Mouse (Mus musculus): ENCODE data around the gene H2al1a. TPM values are rescaled to one million over a fixed set of nuclear protein-coding genes. Genes with fewer than 3 reads are reported as not detected.

H2al1a gene
- total and polyA plus RNA-seq, 3 experiments: not detected

DNA sequence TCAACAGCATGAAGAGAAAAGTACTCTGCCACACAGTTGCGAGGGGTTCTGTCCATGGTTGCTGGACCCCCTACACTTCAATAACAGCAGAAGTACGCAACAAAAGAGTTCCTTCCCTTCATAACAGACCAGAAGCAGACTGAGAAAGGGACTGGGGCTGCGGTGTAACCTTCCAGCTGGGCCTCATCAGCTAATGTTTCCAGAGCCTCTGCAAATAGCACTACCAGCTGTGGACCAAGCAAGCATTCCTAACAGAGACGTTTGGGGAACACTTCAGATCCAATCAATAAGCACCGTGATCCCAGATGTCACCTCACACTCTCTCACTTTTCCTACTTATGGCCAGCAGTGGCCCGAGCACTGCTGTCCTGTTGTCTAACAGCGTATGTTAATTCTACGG is 34.1 kb upstream of the H2al1a start:
- TF ChIP-seq MEF2A (IDR thresholded peaks at IDR 0.05; ENCODE audit: borderline replicate concordance, low read depth, low read length): no peak
- no peak for TF ChIP-seq MAX (IDR thresholded peaks at IDR 0.05; ENCODE audit: low read length)
- TF ChIP-seq MYC (IDR thresholded peaks at IDR 0.05; ENCODE audit: low read depth, low read length): no peak
- TF ChIP-seq E2F4 (IDR thresholded peaks at IDR 0.05; ENCODE audit: insufficient replicate concordance, low read depth, low read length): no peak
- TF ChIP-seq NELFE (IDR thresholded peaks at IDR 0.05; ENCODE audit: low read depth, low read length): no peak
- TF ChIP-seq HCFC1 (IDR thresholded peaks at IDR 0.05; ENCODE audit: low read depth, low read length): no peak
- no peak for TF ChIP-seq NRF1 (IDR thresholded peaks at IDR 0.05; ENCODE audit: low read depth, low read length)
- no peak for TF ChIP-seq ZNF384 (IDR thresholded peaks at IDR 0.05; ENCODE audit: low read depth, low read length)
- TF ChIP-seq CHD2 (IDR thresholded peaks at IDR 0.05; ENCODE audit: low read length): no peak
- no peak for TF ChIP-seq UBTF (IDR thresholded peaks at IDR 0.05; ENCODE audit: low read depth, low read length)
- no peak for TF ChIP-seq ZKSCAN1 (IDR thresholded peaks at IDR 0.05; ENCODE audit: borderline replicate concordance, low read depth, low read length)
- no peak for TF ChIP-seq TCF12 (IDR thresholded peaks at IDR 0.05; ENCODE audit: low read depth, low read length)
- TF ChIP-seq JUN (IDR thresholded peaks at IDR 0.05; ENCODE audit: insufficient read depth, low read depth, low read length): no peak
- TF ChIP-seq CTCF (conservative IDR thresholded peaks at IDR 0.05 in 1 of 2, IDR thresholded peaks at IDR 0.05 in 1 of 2; ENCODE audit: low read depth in 2 of 2, low read length in 2 of 2): no peak
- Histone ChIP-seq H3K4me2 (ENCODE audit: insufficient read depth, low read depth, poor library complexity, severe bottlenecking) (no peak overlapping the region), H3K36me3 (replicated peaks in 1 of 2; ENCODE audit: control insufficient read depth in 1 of 2, insufficient read depth in 1 of 2, low read length in 1 of 2) (no peaks in the 10 kb centered on the region), H3K4me3 (replicated peaks in 1 of 3; ENCODE audit: low read depth in 2 of 3, low read length in 2 of 3, poor library complexity in 1 of 3) (no peak overlapping the region), H3K79me2 (replicated peaks; ENCODE audit: control insufficient read depth, extremely low read depth, insufficient read depth, poor library complexity, severe bottlenecking) (no peaks in the 10 kb centered on the region), H3K27me3 (replicated peaks) (no peaks in the 10 kb centered on the region), H3K9ac (ENCODE audit: insufficient read depth, low read depth) (no peak overlapping the region), H3K4me1 (ENCODE audit: control insufficient read depth in 1 of 2, insufficient read depth in 2 of 2) (peaks cover 0 to 16% of the 10 kb centered on the region in 2 experiments; a peak in 2 of 4 replicates), H3K27ac (ENCODE audit: insufficient read depth, low read depth) (no peak overlapping the region), H3K9me3 (replicated peaks; ENCODE audit: low read length) (no peaks in the 10 kb centered on the region)
- dilution Hi-C loops (cut with MboI; ENCODE audit: extremely low pct_ligation_motif_present, extremely low pct_unique_long_range_greater_than_20kb, low sequenced_read_pairs): no loop called here
- in situ Hi-C loops (cut with MboI; ENCODE audit: low pct_ligation_motif_present, low pct_unique_long_range_greater_than_20kb, low sequenced_read_pairs): no loop called here
- DNase-seq (ENCODE audit: extremely low read depth): no peak

DNA sequence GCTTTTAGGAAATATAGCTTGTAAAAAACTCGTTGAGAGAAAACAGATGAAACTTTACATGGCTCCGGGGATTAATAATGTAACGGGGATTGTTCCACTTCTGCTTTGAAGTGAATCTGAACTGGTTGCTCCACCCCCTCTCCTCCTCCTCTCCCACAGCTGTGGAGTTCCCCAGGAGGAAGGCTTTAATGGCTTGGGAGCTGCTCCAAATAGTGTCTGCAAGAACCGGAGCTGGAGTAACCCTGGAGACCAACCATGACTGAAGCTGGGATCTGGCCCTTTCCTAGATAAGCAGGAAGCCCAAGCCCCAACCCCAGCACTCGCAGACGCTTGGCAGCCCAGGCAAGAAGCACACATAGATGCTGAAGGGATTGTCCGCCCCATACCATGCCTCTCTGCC is 31.3 kb upstream of the H2al1a start:
- H3K9ac ChIP-seq (ENCODE audit: insufficient read depth, low read depth): no peak overlapping the region
- no peak overlapping the region for H3K4me3 ChIP-seq (replicated peaks in 1 of 3; ENCODE audit: low read depth in 2 of 3, low read length in 2 of 3, poor library complexity in 1 of 3)
- DNase-seq (ENCODE audit: extremely low read depth): no peak
- H3K36me3 ChIP-seq (replicated peaks in 1 of 2; ENCODE audit: control insufficient read depth in 1 of 2, insufficient read depth in 1 of 2, low read length in 1 of 2): no peaks in the 10 kb centered on the region
- no peak overlapping the region for H3K27ac ChIP-seq (ENCODE audit: insufficient read depth, low read depth)
- no peaks in the 10 kb centered on the region for H3K27me3 ChIP-seq (replicated peaks)
- H3K4me2 ChIP-seq (ENCODE audit: insufficient read depth, low read depth, poor library complexity, severe bottlenecking): no peak overlapping the region
- TF ChIP-seq USF1 (IDR thresholded peaks at IDR 0.05; ENCODE audit: low read depth, low read length) (no peak), KAT2A (IDR thresholded peaks at IDR 0.05; ENCODE audit: insufficient replicate concordance, low read length) (no peak), MAZ (IDR thresholded peaks at IDR 0.05; ENCODE audit: low read depth, low read length) (no peak), POLR2A (IDR thresholded peaks at IDR 0.05; ENCODE audit: low read depth, low read length) (no peak), CHD1 (IDR thresholded peaks at IDR 0.05; ENCODE audit: low read depth, low read length) (no peak), EP300 (IDR thresholded peaks at IDR 0.05; ENCODE audit: low read length) (no peak), NELFE (IDR thresholded peaks at IDR 0.05; ENCODE audit: low read depth, low read length) (no peak), NRF1 (IDR thresholded peaks at IDR 0.05; ENCODE audit: low read depth, low read length) (no peak), USF2 (conservative IDR thresholded peaks at IDR 0.05; ENCODE audit: low read depth, low read length) (no peak), ZMIZ1 (IDR thresholded peaks at IDR 0.05; ENCODE audit: low read depth, low read length) (no peak), RAD21 (IDR thresholded peaks at IDR 0.05; ENCODE audit: low read depth, low read length) (no peak), BHLHE40 (IDR thresholded peaks at IDR 0.05; ENCODE audit: low read depth, low read length) (no peak), JUN (IDR thresholded peaks at IDR 0.05; ENCODE audit: insufficient read depth, low read depth, low read length) (no peak), UBTF (IDR thresholded peaks at IDR 0.05; ENCODE audit: low read depth, low read length) (no peak), TBP (conservative IDR thresholded peaks at IDR 0.05; ENCODE audit: low read depth, low read length) (no peak), HCFC1 (IDR thresholded peaks at IDR 0.05; ENCODE audit: low read depth, low read length) (no peak), JUND (conservative IDR thresholded peaks at IDR 0.05; ENCODE audit: low read depth, low read length) (no peak)
- H3K4me1 ChIP-seq (ENCODE audit: control insufficient read depth in 1 of 2, insufficient read depth in 2 of 2): peaks cover 0 to 16% of the 10 kb centered on the region in 2 experiments; a peak in 2 of 4 replicates
- in situ Hi-C loops (cut with MboI; ENCODE audit: low pct_ligation_motif_present, low pct_unique_long_range_greater_than_20kb, low sequenced_read_pairs): no loop called here
- H3K79me2 ChIP-seq (replicated peaks; ENCODE audit: control insufficient read depth, extremely low read depth, insufficient read depth, poor library complexity, severe bottlenecking): no peaks in the 10 kb centered on the region
- no peaks in the 10 kb centered on the region for H3K9me3 ChIP-seq (replicated peaks; ENCODE audit: low read length)
- dilution Hi-C loops (cut with MboI; ENCODE audit: extremely low pct_ligation_motif_present, extremely low pct_unique_long_range_greater_than_20kb, low sequenced_read_pairs): no loop called here
